ENCODE assay signal across 9 mouse cellular contexts in the genomic region with DNA sequence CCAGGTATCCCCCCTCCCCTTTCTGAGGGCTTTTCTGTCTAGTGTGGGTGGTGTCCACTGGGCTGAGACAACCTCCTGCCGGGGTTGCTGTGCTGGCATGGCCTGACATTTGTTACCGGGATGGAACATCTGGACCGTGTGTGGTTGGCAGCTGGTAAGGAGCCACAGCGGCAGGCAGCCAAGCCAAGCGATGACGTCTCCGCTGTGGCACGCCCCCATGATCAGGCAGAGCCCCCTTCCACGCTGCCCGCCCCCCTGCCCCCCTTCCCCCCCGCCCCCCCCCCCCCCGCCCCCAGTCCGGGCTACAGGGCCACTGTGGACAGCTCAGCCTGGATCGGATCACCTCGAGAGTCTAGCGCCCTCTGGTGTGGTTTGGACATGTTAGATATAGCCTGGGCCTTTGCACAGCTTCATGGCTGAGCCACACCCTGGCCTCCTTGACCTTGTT. TPM values are rescaled to one million over a fixed set of nuclear protein-coding genes. Genes with fewer than 3 reads are reported as not detected.
DNase-seq lines count a peak whose midpoint lies in the region; ATAC-seq and TF ChIP-seq lines count a peak whose summit lies in the region.
"Had no signal": no experiment of that assay in that cellular context is flagged by ENCODE, and none has a peak within 500 bp of the region (broad histone marks: within the 10 kb centered on the region; RNA-seq: fewer than 3 reads in every experiment).

No protein-coding gene starts in this region.

- 0 out of 2 replicates have a peak overlapping the region, but pooled peaks have one; percentile 27 for H3K4me3 ChIP-seq in heart, embryonic 10.5 days
- H3K4me3 ChIP-seq in ES-Bruce4 (ENCODE audit: low read depth, low read length) = no peak overlapping the region
- H3K4me3 ChIP-seq in intestine, embryonic 15.5 days (replicated peaks) = no peak overlapping the region
- H3K4me3 ChIP-seq in testis, adult 2 months (ENCODE audit: control insufficient read depth, low read depth, low read length) = peak overlapping the region; percentile 86

- ATAC-seq in intestine, embryonic 15.5 days = peak; percentile 76
- ATAC-seq in megakaryocyte, adult 5-6 weeks (ENCODE audit: poor library complexity, severe bottlenecking) = peak; percentile 60; the same call in 1 of the 2 replicates

- peak; percentile 64 for TF ChIP-seq CTCF in ES-Bruce4 (IDR thresholded peaks at IDR 0.05; ENCODE audit: low read depth, low read length)
- TF ChIP-seq CTCF in testis, adult 2 months (IDR thresholded peaks at IDR 0.05; ENCODE audit: control insufficient read depth, insufficient read depth, insufficient replicate concordance, low read depth, low read length) = peak; percentile 35; the same call in 1 of the 2 replicates

- peaks cover 8% of the 10 kb centered on the region for H3K27me3 ChIP-seq in heart, embryonic 10.5 days (ENCODE audit: insufficient read depth, poor library complexity, severe bottlenecking)
- no peaks in the 10 kb centered on the region for H3K27me3 ChIP-seq in ES-Bruce4 (ENCODE audit: control insufficient read depth, insufficient read depth, low read length, poor library complexity, severe bottlenecking)
- H3K27me3 ChIP-seq in intestine, embryonic 15.5 days (replicated peaks) = no peaks in the 10 kb centered on the region
- H3K27me3 ChIP-seq in testis, adult 2 months (ENCODE audit: control insufficient read depth, insufficient read depth, low read length) = no peaks in the 10 kb centered on the region

- 0 out of 2 replicates have a peak, but pooled peaks cover 6% of the 10 kb centered on the region for H3K4me1 ChIP-seq in heart, embryonic 10.5 days
- peaks cover 3% of the 10 kb centered on the region for H3K4me1 ChIP-seq in ES-Bruce4 (ENCODE audit: control insufficient read depth, insufficient read depth, low read length)
- peaks cover 3% of the 10 kb centered on the region; the same call in 1 of the 2 replicates for H3K4me1 ChIP-seq in intestine, embryonic 15.5 days (replicated peaks)
- peaks cover 18% of the 10 kb centered on the region for H3K4me1 ChIP-seq in testis, adult 2 months (ENCODE audit: control insufficient read depth, insufficient read depth, low read length)

- no peak for TF ChIP-seq POLR2A in ES-Bruce4 (IDR thresholded peaks at IDR 0.05; ENCODE audit: insufficient read depth, low read length)
- TF ChIP-seq POLR2A in testis, adult 2 months (IDR thresholded peaks at IDR 0.05; ENCODE audit: control insufficient read depth, low read depth, low read length) = no peak

- H3K9ac ChIP-seq in ES-Bruce4 (ENCODE audit: low read depth, poor library complexity, severe bottlenecking) = no peak overlapping the region
- H3K9ac ChIP-seq in intestine, embryonic 15.5 days = no peak overlapping the region

- peaks cover 24% of the 10 kb centered on the region for H3K9me3 ChIP-seq in heart, embryonic 10.5 days
- no peaks in the 10 kb centered on the region for H3K9me3 ChIP-seq in ES-Bruce4 (replicated peaks; ENCODE audit: control insufficient read depth, insufficient read depth, low read length, poor library complexity, severe bottlenecking)
- H3K9me3 ChIP-seq in intestine, embryonic 15.5 days = no peaks in the 10 kb centered on the region

- WGBS in heart, embryonic 10.5 days = 18% methylated on average over 11 of the region's 16 CpGs
- WGBS in intestine, embryonic 15.5 days = 11% methylated on average over 8 of the region's 16 CpGs

- no peak overlapping the region for H3K4me2 ChIP-seq in intestine, embryonic 15.5 days (replicated peaks)

- TF ChIP-seq EP300 in ES-Bruce4 (IDR thresholded peaks at IDR 0.05; ENCODE audit: insufficient read depth, low read depth, low read length) = no peak

- no peak for DNase-seq in heart, embryonic 10.5 days (ENCODE audit: low spot score)
- DNase-seq in heart, adult 9 months (ENCODE audit: low spot score in 2 of 2) = no peak
- DNase-seq in fibroblast of lung, adult 2 months (ENCODE audit: low read depth) = peak; percentile 49
- DNase-seq in gastrocnemius, adult 8-10 months (ENCODE audit: low spot score in 2 of 2) = no peak

- no peaks in the 10 kb centered on the region for H3K36me3 ChIP-seq in heart, embryonic 10.5 days
- no peaks in the 10 kb centered on the region for H3K36me3 ChIP-seq in ES-Bruce4 (ENCODE audit: control insufficient read depth, insufficient read depth, low read length, poor library complexity, severe bottlenecking)
- H3K36me3 ChIP-seq in intestine, embryonic 15.5 days = no peaks in the 10 kb centered on the region
- H3K36me3 ChIP-seq in testis, adult 2 months (ENCODE audit: control insufficient read depth, insufficient read depth, low read length) = no peaks in the 10 kb centered on the region

- 0 out of 2 replicates have a peak overlapping the region, but pooled peaks have one; percentile 25 for H3K27ac ChIP-seq in heart, embryonic 10.5 days
- H3K27ac ChIP-seq in ES-Bruce4 (ENCODE audit: insufficient read depth, low read length) = no peak overlapping the region
- H3K27ac ChIP-seq in intestine, embryonic 15.5 days = peak overlapping the region; percentile 22; the same call in 1 of the 2 replicates
- H3K27ac ChIP-seq in testis, adult 2 months (ENCODE audit: control insufficient read depth, insufficient read depth, low read depth, low read length) = peak overlapping the region; percentile 65; the same call in 1 of the 2 replicates
- H3K27ac ChIP-seq: macrophage had no signal

RNA-seq across cellular contexts. Expression of gene Ptprs, which starts 11.2 kb away (rescaled TPM):
- 50.4 and 73.5 TPM in 2 replicates for polyA plus RNA-seq in heart, embryonic 10.5 days (2016; fragmentation: Nextera tagmentation; extraction: Ambion mirVana)
- polyA plus RNA-seq in ES-Bruce4 (2011; ENCODE audit: insufficient read depth, insufficient read length, low read depth, missing spikeins) = 149 and 159 TPM in 2 replicates
- 56.3 and 56.8 TPM in 2 replicates for polyA plus RNA-seq in intestine, embryonic 15.5 days (2015; fragmentation: Nextera tagmentation; extraction: Ambion mirVana)
- total RNA-seq in megakaryocyte, adult 5-6 weeks (2015) = 18.1 and 18.6 TPM in 2 replicates
- total RNA-seq in megakaryocyte, adult 5-6 weeks (2017) = 17.3 and 52.6 TPM in 2 replicates
- 63.4 and 68.8 TPM in 2 replicates for polyA plus RNA-seq in testis, adult 2 months (2012; rRNA removed)
- total RNA-seq in gastrocnemius, adult 8-10 months (2022) = 10 to 100 TPM; 25.5 to 38.3 (median 30.6) TPM

RNA-seq across cellular contexts. Expression of gene Znrf4, which starts 24.8 kb away (rescaled TPM):
- not detected in 2 replicates for polyA plus RNA-seq in heart, embryonic 10.5 days (2016; fragmentation: Nextera tagmentation; extraction: Ambion mirVana)
- polyA plus RNA-seq in ES-Bruce4 (2011; ENCODE audit: insufficient read depth, insufficient read length, low read depth, missing spikeins) = not detected in 2 replicates
- not detected in 2 replicates for polyA plus RNA-seq in intestine, embryonic 15.5 days (2015; fragmentation: Nextera tagmentation; extraction: Ambion mirVana)
- not detected in 2 replicates for total RNA-seq in megakaryocyte, adult 5-6 weeks (2015)
- total RNA-seq in megakaryocyte, adult 5-6 weeks (2017) = not detected in 2 replicates
- polyA plus RNA-seq in testis, adult 2 months (2012; rRNA removed) = 1,198 and 1,268 TPM in 2 replicates
- total RNA-seq in gastrocnemius, adult 8-10 months (2022) = not detected
- polyA plus RNA-seq: macrophage had no signal

Comparison
In these comparisons a context has a peak if more than half of its experiments do, and no peak if none do; other contexts are left out.
1. H3K4me3 ChIP-seq: peak in heart, embryonic 10.5 days (single experiment) and testis, adult 2 months (single experiment); none in ES-Bruce4 (single experiment) and intestine, embryonic 15.5 days (single experiment).
2. RNA of gene Znrf4, which starts 24.8 kb away (polyA plus RNA-seq): 1,198 to 1,268 TPM in testis, adult 2 months; not detected in heart, embryonic 10.5 days, not detected in ES-Bruce4 and not detected in intestine, embryonic 15.5 days; every median in the first group is over 1,000 times any median in the second.